Mouse (Mus musculus): ENCODE results near the gene Gbp9.
"Not testable (repeated sequence)": the region's sequence is repeated elsewhere in the genome, so short reads cannot be mapped to it uniquely, and the experiment has no call there.

The Gbp9 gene

DNA sequence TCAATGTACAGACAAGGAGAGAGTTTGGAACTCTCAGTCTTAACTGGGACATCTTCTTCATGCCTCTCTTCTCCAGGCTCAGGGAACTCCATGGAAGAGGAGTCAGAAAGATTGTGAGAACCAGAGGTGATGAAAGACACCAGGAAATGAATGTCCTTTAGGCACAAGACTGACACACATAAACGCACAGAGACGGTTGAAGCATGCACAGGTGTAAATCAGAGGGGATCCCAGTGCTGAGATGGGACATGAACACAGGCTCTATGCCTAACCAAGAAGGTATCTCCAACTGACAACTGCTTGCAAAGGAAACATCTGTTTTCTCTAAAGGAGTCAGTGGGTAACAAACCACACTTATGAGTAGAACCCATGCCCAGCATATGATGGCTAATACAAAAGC is 79.1 kb downstream of the Gbp9 start:
- DNase-seq (ENCODE audit: low spot score), result no peak

DNA sequence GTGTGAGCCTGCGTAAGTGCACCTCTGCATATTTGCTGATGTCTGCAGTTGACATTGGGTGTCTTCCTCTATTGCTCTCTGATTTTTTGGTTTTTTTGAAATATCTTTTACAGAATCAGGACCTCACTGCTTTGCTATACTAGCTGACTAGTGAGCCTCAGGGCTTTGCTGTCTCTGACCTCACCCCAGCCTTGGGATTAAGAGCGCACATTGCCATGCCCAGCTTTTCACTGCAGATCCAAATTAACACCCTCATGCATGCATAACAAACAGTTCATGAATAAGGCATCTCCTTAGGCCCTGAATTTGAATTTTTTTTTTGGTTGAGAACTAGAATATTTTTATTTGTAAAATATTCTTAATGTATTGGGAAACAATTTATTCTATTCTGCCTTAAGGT is 84.1 kb downstream of the Gbp9 start:
- no peak for DNase-seq (ENCODE audit: low spot score)

DNA sequence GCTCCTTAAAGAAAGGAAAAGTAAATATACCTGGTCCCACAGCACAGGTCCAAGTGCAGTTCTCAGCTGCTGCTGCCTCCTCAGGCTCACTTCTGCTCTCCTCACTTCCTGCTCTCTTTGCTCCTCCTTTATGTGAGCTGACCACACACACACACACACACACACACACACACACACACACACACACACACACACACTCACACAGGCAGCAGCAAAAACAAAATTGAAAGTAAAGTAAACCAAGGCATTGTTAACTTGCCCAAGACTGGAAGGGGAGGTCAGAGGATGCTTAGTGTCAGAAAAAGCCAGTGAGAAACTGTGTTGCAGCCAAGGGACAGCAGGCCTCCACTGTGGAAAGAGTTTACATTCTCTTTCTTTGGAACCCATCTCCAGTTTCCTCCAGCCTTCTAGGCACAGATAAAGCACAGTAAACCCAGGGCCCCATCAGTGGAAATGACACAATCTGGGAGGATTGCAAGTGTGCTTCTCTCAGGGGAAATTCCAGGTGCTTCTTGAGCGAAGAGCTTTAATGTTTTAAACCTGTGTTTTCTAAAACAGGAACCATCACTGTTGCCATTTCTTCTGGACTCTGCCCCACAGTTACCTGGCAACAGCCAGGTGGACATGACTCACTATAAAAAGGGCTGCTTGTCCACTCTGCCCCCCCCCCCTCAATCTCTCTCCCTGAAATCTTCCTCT is 85.7 kb downstream of the Gbp9 start:
- not testable (repeated sequence) for DNase-seq (ENCODE audit: low spot score)

DNA sequence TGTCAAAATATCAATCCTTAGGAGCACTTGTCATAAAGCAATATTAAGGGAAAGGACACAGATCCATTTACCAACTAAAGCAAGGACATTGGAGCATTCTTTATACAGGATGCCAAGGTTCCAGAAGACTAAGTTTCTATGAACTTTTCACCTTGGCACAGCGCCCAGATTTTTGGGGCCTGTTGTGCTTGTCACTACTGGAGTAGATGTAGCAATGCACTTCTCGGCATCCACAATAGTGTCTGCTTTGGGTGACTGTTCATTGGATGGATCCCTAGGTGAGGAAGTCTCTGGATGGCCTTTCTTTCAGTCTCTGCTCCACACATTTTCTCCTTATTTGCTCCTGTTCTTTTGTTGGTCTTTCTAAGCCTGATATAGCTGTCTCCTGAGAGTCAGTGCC is 107.0 kb downstream of the Gbp9 start:
- no peak for DNase-seq (ENCODE audit: low spot score)
